Mouse (Mus musculus): ENCODE measurements at regions not wholly inside any gene's neighbourhood (a gene's known extent, or its start where the extent isn't known, plus 50 kb on each side); places are given as distances from the start of the nearest gene placed in this dataset.
"Not testable (repeated sequence)": the region's sequence is repeated elsewhere in the genome, so short reads cannot be mapped to it uniquely, and the experiment has no call there.

DNA sequence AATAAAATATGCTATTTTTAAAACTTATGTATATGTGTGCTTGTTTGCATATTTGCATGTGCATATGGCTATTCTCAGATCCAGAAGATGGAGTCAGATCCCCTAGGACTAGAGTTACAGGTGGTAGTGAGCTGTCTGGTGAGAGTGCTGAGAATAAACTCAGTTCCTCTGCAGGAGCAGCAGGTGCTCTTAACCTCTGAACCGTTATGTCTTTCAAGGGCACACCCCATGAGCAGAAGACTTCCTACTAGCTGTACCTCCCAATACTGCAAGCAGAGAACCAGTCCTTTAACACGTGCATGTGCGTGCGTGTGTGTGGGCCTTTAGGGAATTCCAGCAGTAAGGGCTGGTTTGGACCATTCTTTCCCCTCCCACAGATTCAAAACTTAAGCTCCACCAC is 85.9 kb upstream of the Akt3 start:
- no peak for TF ChIP-seq CTCF (IDR thresholded peaks at IDR 0.05; ENCODE audit: low read depth)
- ATAC-seq (no peak), DNase-seq (no peak)
- no peak overlapping the region for H3K4me2 ChIP-seq (ENCODE audit: low read depth)
- 87% methylated on average over 4 of the region's 4 CpGs for WGBS
- H3K36me3 ChIP-seq (ENCODE audit: insufficient read depth), result no peaks in the 10 kb centered on the region
- no peak overlapping the region for H3K27ac ChIP-seq (ENCODE audit: low read depth, low read length)
- H3K9ac ChIP-seq, result no peak overlapping the region
- no peaks in the 10 kb centered on the region for H3K27me3 ChIP-seq (ENCODE audit: insufficient read depth, low read length)
- H3K9me3 ChIP-seq (ENCODE audit: low read length), result no peaks in the 10 kb centered on the region
- peaks cover 4% of the 10 kb centered on the region; the same call in 1 of the 2 replicates for H3K4me1 ChIP-seq (ENCODE audit: insufficient read depth)
- H3K4me3 ChIP-seq (ENCODE audit: low read depth, low read length), result no peak overlapping the region

GRCm38 (mm10) chr1:177343121-177343520 is 85.1 kb upstream of the Akt3 start:
- no peak overlapping the region for H3K4me3 ChIP-seq (ENCODE audit: low read depth, low read length)
- H3K36me3 ChIP-seq (ENCODE audit: insufficient read depth), result no peaks in the 10 kb centered on the region
- DNase-seq (peak; percentile 18), ATAC-seq (no peak)
- H3K9ac ChIP-seq, result no peak overlapping the region
- no peak overlapping the region for H3K4me2 ChIP-seq (ENCODE audit: low read depth)
- peaks cover 7% of the 10 kb centered on the region; the same call in 1 of the 2 replicates for H3K4me1 ChIP-seq (ENCODE audit: insufficient read depth)
- no peaks in the 10 kb centered on the region for H3K9me3 ChIP-seq (ENCODE audit: low read length)
- WGBS, result 23% methylated on average over 6 of the region's 6 CpGs
- no peaks in the 10 kb centered on the region for H3K27me3 ChIP-seq (ENCODE audit: insufficient read depth, low read length)
- no peak overlapping the region for H3K27ac ChIP-seq (ENCODE audit: low read depth, low read length)
- TF ChIP-seq CTCF (IDR thresholded peaks at IDR 0.05; ENCODE audit: low read depth), result no peak

GRCm38 (mm10) chr1:177340232-177340631 is 82.2 kb upstream of the Akt3 start:
- no peak overlapping the region for H3K27ac ChIP-seq (ENCODE audit: low read depth, low read length)
- H3K4me1 ChIP-seq (ENCODE audit: insufficient read depth), result peaks cover 7% of the 10 kb centered on the region; the same call in 1 of the 2 replicates
- H3K4me3 ChIP-seq (ENCODE audit: low read depth, low read length), result no peak overlapping the region
- TF ChIP-seq CTCF (IDR thresholded peaks at IDR 0.05; ENCODE audit: low read depth), result no peak
- WGBS, result 70% methylated on average over 3 of the region's 3 CpGs
- ATAC-seq, result no peak
- no peaks in the 10 kb centered on the region for H3K9me3 ChIP-seq (ENCODE audit: low read length)
- H3K9ac ChIP-seq, result no peak overlapping the region
- no peaks in the 10 kb centered on the region for H3K36me3 ChIP-seq (ENCODE audit: insufficient read depth)
- H3K4me2 ChIP-seq (ENCODE audit: low read depth), result no peak overlapping the region
- no peaks in the 10 kb centered on the region for H3K27me3 ChIP-seq (ENCODE audit: insufficient read depth, low read length)
- DNase-seq, result no peak

GRCm38 (mm10) chr1:177339207-177339787 is 81.3 kb upstream of the Akt3 start:
- WGBS, result 52% methylated on average over 11 of the region's 13 CpGs

GRCm38 (mm10) chr1:177338466-177339206 is 80.6 kb upstream of the Akt3 start:
- H3K4me1 ChIP-seq (ENCODE audit: insufficient read depth), result peaks cover 7% of the 10 kb centered on the region; the same call in 1 of the 2 replicates
- WGBS, result 3% methylated on average over 32 of the region's 32 CpGs
- H3K27me3 ChIP-seq (ENCODE audit: insufficient read depth, low read length), result no peaks in the 10 kb centered on the region
- peak; percentile 79 for DNase-seq
- peak; percentile 96 for ATAC-seq
- H3K36me3 ChIP-seq (ENCODE audit: insufficient read depth), result no peaks in the 10 kb centered on the region
- H3K27ac ChIP-seq (ENCODE audit: low read depth, low read length), result peak overlapping the region; percentile 66
- no peaks in the 10 kb centered on the region for H3K9me3 ChIP-seq (ENCODE audit: low read length)
- peak overlapping the region; percentile 59 for H3K9ac ChIP-seq
- peak overlapping the region; percentile 38 for H3K4me3 ChIP-seq (ENCODE audit: low read depth, low read length)
- TF ChIP-seq CTCF (IDR thresholded peaks at IDR 0.05; ENCODE audit: low read depth), result no peak; the same call in 1 of the 2 replicates
- H3K4me2 ChIP-seq (ENCODE audit: low read depth), result peak overlapping the region; percentile 67

More at GRCm38 (mm10) chr1:177339207-177339787, 81.3 kb upstream of the Akt3 start:
- H3K4me3 ChIP-seq (ENCODE audit: low read depth, low read length), result peak overlapping the region; percentile 38
- not testable (repeated sequence) for H3K9me3 ChIP-seq (ENCODE audit: low read length); H3K27me3 ChIP-seq (ENCODE audit: insufficient read depth, low read length); ATAC-seq; H3K4me1 ChIP-seq (ENCODE audit: insufficient read depth); H3K36me3 ChIP-seq (ENCODE audit: insufficient read depth); DNase-seq
- peak overlapping the region; percentile 59 for H3K9ac ChIP-seq
- H3K4me2 ChIP-seq (ENCODE audit: low read depth), result peak overlapping the region; percentile 67
- H3K27ac ChIP-seq (ENCODE audit: low read depth, low read length), result peak overlapping the region; percentile 66

GRCm38 (mm10) chr1:177337756-177338155 is 79.8 kb upstream of the Akt3 start:
- Histone ChIP-seq H3K9me3 (ENCODE audit: low read length) (no peaks in the 10 kb centered on the region), H3K4me2 (ENCODE audit: low read depth) (no peak overlapping the region), H3K9ac (no peak overlapping the region), H3K27me3 (ENCODE audit: insufficient read depth, low read length) (no peaks in the 10 kb centered on the region), H3K4me3 (ENCODE audit: low read depth, low read length) (no peak overlapping the region), H3K27ac (ENCODE audit: low read depth, low read length) (no peak overlapping the region), H3K4me1 (ENCODE audit: insufficient read depth) (peaks cover 4% of the 10 kb centered on the region; the same call in 1 of the 2 replicates), H3K36me3 (ENCODE audit: insufficient read depth) (no peaks in the 10 kb centered on the region)
- TF ChIP-seq CTCF (IDR thresholded peaks at IDR 0.05; ENCODE audit: low read depth), result no peak
- ATAC-seq, result no peak
- DNase-seq, result no peak

DNA sequence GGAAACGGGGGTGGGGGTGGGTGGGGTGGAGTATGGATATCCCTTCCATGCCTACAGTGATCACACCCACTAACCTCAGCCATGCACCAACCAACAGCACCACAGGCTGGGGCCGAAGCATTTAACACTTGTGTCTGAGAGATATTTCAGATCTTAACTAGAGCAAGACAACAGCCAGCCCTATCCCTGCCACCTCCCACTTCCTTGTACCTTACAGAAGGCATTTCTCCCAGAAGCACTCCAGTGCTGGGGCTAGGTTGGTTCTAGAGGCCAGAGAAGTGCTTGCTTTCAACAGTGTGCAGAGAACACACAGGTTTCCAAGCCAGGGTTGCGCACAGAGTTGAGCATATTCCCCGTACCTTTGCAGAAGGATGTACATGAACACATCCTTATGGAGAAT is 79.1 kb upstream of the Akt3 start:
- DNase-seq (no peak), ATAC-seq (no peak)
- no peaks in the 10 kb centered on the region for H3K27me3 ChIP-seq (ENCODE audit: insufficient read depth, low read length)
- TF ChIP-seq CTCF (IDR thresholded peaks at IDR 0.05; ENCODE audit: low read depth), result no peak
- peaks cover 4% of the 10 kb centered on the region; the same call in 1 of the 2 replicates for H3K4me1 ChIP-seq (ENCODE audit: insufficient read depth)
- no peak overlapping the region for H3K4me3 ChIP-seq (ENCODE audit: low read depth, low read length)
- no peaks in the 10 kb centered on the region for H3K9me3 ChIP-seq (ENCODE audit: low read length)
- H3K27ac ChIP-seq (ENCODE audit: low read depth, low read length), result no peak overlapping the region
- no peaks in the 10 kb centered on the region for H3K36me3 ChIP-seq (ENCODE audit: insufficient read depth)
- no peak overlapping the region for H3K4me2 ChIP-seq (ENCODE audit: low read depth)
- WGBS, result 87% methylated on average over 4 of the region's 4 CpGs
- no peak overlapping the region for H3K9ac ChIP-seq

All from forebrain, postnatal 0 days (tissue).